Mouse (Mus musculus): Measurements from ENCODE around the gene Mtcp1.

DNA sequence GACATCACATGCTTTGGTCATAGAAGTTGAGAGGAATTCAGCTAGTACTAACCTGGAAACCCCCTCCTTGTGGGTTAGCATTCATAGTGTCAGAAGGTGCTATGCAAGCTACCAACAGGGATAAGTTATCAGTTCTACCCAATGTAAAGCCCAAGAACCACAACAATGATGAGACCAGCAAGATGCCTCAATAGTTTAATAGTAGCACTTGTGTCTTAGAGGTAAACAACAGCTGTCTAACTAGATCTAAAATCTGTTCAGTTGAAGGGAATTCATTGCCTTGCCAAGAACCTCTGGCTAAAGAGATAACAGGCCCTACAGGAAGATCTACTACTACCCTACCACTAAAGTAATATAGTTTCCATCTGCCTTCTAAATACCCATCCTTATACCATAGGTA lies 39.6 kb downstream of the Mtcp1 start:
- TF ChIP-seq CTCF (IDR thresholded peaks at IDR 0.05; ENCODE audit: borderline replicate concordance, insufficient read depth, low read length) (no peak), POLR2A (IDR thresholded peaks at IDR 0.05; ENCODE audit: low read depth, low read length) (no peak)

Measured in embryonic fibroblast, embryonic 13.5 days (primary cell).